8 mouse cellular contexts compared by ENCODE assay signal in genomic region chr2:166021073-166021610, GRCm38 (mm10). TPM values are rescaled to one million over a fixed set of nuclear protein-coding genes. Genes with fewer than 3 reads are reported as not detected.
DNase-seq lines count a peak whose midpoint lies in the region; ATAC-seq lines count a peak whose summit lies in the region.

No protein-coding gene starts in this region.

- no peaks in the 10 kb centered on the region for H3K9me3 ChIP-seq in forebrain, embryonic 11.5 days (ENCODE audit: control insufficient read depth, low read length)
- no peaks in the 10 kb centered on the region for H3K9me3 ChIP-seq in hindbrain, embryonic 14.5 days (ENCODE audit: control insufficient read depth, low read length)

- H3K27me3 ChIP-seq in forebrain, embryonic 11.5 days (ENCODE audit: control insufficient read depth, insufficient read depth, low read length): no peaks in the 10 kb centered on the region
- H3K27me3 ChIP-seq in hindbrain, embryonic 14.5 days (ENCODE audit: control insufficient read depth, insufficient read depth, low read length): no peaks in the 10 kb centered on the region

- no peak overlapping the region for H3K4me2 ChIP-seq in forebrain, embryonic 11.5 days (ENCODE audit: low read depth, low read length, severe bottlenecking)
- peak overlapping the region; percentile 22; the same call in 1 of the 2 replicates for H3K4me2 ChIP-seq in hindbrain, embryonic 14.5 days (replicated peaks)

- peak; percentile 33; the same call in 1 of the 2 replicates for ATAC-seq in forebrain, embryonic 11.5 days (replicated peaks; ENCODE audit: low FRiP score)
- ATAC-seq in hindbrain, embryonic 14.5 days (ENCODE audit: low FRiP score): peak; percentile 53; the same call in 1 of the 2 replicates
- ATAC-seq in megakaryocyte progenitor cell, adult 5-6 weeks (replicated peaks; ENCODE audit: poor library complexity): peak; percentile 58
- no peak for ATAC-seq in erythroblast, adult 5-6 weeks (replicated peaks; ENCODE audit: low FRiP score, poor library complexity, severe bottlenecking)

- H3K36me3 ChIP-seq in forebrain, embryonic 11.5 days (ENCODE audit: control insufficient read depth, insufficient read depth, low read length): no peaks in the 10 kb centered on the region
- H3K36me3 ChIP-seq in hindbrain, embryonic 14.5 days (replicated peaks; ENCODE audit: control insufficient read depth, insufficient read depth): no peaks in the 10 kb centered on the region

- no peak overlapping the region for H3K4me3 ChIP-seq in forebrain, embryonic 11.5 days (ENCODE audit: low read depth, low read length)
- H3K4me3 ChIP-seq in hindbrain, embryonic 14.5 days (replicated peaks; ENCODE audit: low read length): no peak overlapping the region

- peak overlapping the region; percentile 66 for H3K27ac ChIP-seq in forebrain, embryonic 11.5 days (ENCODE audit: low read depth, low read length)
- peak overlapping the region; percentile 94 for H3K27ac ChIP-seq in hindbrain, embryonic 14.5 days

- H3K9ac ChIP-seq in forebrain, embryonic 11.5 days (ENCODE audit: low read length): no peak overlapping the region; the same call in 1 of the 2 replicates
- H3K9ac ChIP-seq in hindbrain, embryonic 14.5 days: peak overlapping the region; percentile 21; the same call in 1 of the 2 replicates

- H3K4me1 ChIP-seq in forebrain, embryonic 11.5 days (replicated peaks; ENCODE audit: control insufficient read depth, insufficient read depth, low read length): peaks cover 15% of the 10 kb centered on the region
- peaks cover 30% of the 10 kb centered on the region for H3K4me1 ChIP-seq in hindbrain, embryonic 14.5 days (replicated peaks; ENCODE audit: control insufficient read depth, insufficient read depth, low read length)

- DNase-seq in layer of hippocampus, adult 9-11 months: peak; percentile 38
- DNase-seq in layer of hippocampus, adult 9-10 months (ENCODE audit: low spot score): no peak
- no peak for DNase-seq in forebrain, embryonic 11.5 days (ENCODE audit: low spot score)
- peak; percentile 55 for DNase-seq in hindbrain, embryonic 14.5 days (ENCODE audit: low spot score)
- DNase-seq in urinary bladder, adult 2 months (ENCODE audit: low spot score): no peak
- no peak for DNase-seq in ovary, postnatal 14 days (ENCODE audit: low spot score)

- WGBS in forebrain, embryonic 11.5 days: 38% methylated on average over 4 of the region's 4 CpGs
- 10% methylated on average over 4 of the region's 4 CpGs for WGBS in hindbrain, embryonic 14.5 days

RNA-seq across cellular contexts. Expression of gene Ncoa3, which starts 28.7 kb away (rescaled TPM):
- 17.4 and 18.1 TPM in 2 replicates for polyA plus RNA-seq in forebrain, embryonic 11.5 days (2014; fragmentation: Nextera tagmentation; extraction: Ambion mirVana)
- 15.5 and 18.1 TPM in 2 replicates for polyA plus RNA-seq in hindbrain, embryonic 14.5 days (2014; fragmentation: Nextera tagmentation; extraction: Ambion mirVana)
- 16.2 and 17.7 TPM in 2 replicates for total RNA-seq in megakaryocyte progenitor cell, adult 5-6 weeks (2015)
- 12.0 and 18.2 TPM in 2 replicates for total RNA-seq in megakaryocyte progenitor cell, adult 5-6 weeks (2017)
- polyA plus RNA-seq in urinary bladder, adult 2 months (2012; rRNA removed): 34.9 and 36.8 TPM in 2 replicates
- 9.2 and 13.4 TPM in 2 replicates for total RNA-seq in erythroblast, adult 5-6 weeks (2015; ENCODE audit: low replicate concordance)
- 10.4 and 12.7 TPM in 2 replicates for total RNA-seq in erythroblast, adult 5-6 weeks (2017; ENCODE audit: low replicate concordance)

Comparison
In these comparisons a context has a peak if more than half of its experiments do, and no peak if none do; other contexts are left out.
1. DNase-seq: peak in layer of hippocampus, adult 9-11 months (single experiment) and hindbrain, embryonic 14.5 days (single experiment); none in layer of hippocampus, adult 9-10 months (single experiment), forebrain, embryonic 11.5 days (single experiment), urinary bladder, adult 2 months (single experiment) and ovary, postnatal 14 days (single experiment).